Comparison of ENCODE assay signal across 8 mouse cellular contexts in the genomic region with DNA sequence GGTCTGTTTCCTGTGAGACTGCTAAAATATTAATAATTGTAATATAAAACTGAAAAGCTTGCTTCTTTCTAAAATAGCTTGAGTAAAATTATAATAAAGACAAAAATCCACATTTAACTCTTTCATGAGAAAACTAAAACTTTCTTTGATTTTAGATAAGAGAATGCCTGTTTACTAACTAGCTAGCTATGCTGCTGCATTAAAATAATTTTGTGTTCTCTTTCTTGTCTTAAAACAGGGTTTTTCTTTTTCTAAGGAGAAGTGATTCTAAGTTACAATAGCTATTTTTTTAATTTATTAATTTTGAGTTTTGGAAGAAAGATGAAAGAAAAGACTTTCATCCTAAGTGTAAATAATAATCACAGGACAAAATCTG.
A peak's percentile ranks its signal among the peaks of the same experiment; 100 is the strongest.
DNase-seq lines count a peak whose midpoint lies in the region; ATAC-seq and TF ChIP-seq lines count a peak whose summit lies in the region.

No protein-coding gene starts in this region.

- intact Hi-C loops in gastrocnemius, adult 2 months (cut with DNase I) = loop anchor here (1.0 to 2.0 kb wide), 2 partner anchors 78 to 127 kb away; a partner anchor contains a TSS

- no peak for TF ChIP-seq CTCF in gastrocnemius, adult 2 months (IDR thresholded peaks at IDR 0.05)
- no peak for TF ChIP-seq CTCF in spleen, adult 2 months (IDR thresholded peaks at IDR 0.05; ENCODE audit: extremely low read depth, insufficient read depth, insufficient read length, insufficient replicate concordance)

- 0 out of 2 replicates have a peak, but pooled peaks cover 1% of the 10 kb centered on the region for H3K36me3 ChIP-seq in spleen, adult 2 months (ENCODE audit: control insufficient read depth, insufficient read depth, low read length)
- H3K36me3 ChIP-seq in liver, embryonic 12.5 days = peaks cover 8% of the 10 kb centered on the region

- peaks cover 3% of the 10 kb centered on the region for H3K4me1 ChIP-seq in spleen, adult 2 months (ENCODE audit: control insufficient read depth, insufficient read depth, insufficient read length)
- peaks cover 14% of the 10 kb centered on the region; the same call in 1 of the 2 replicates for H3K4me1 ChIP-seq in liver, embryonic 12.5 days

- peak overlapping the region; percentile 92 for H3K27ac ChIP-seq in gastrocnemius, adult 2 months
- no peak overlapping the region; the same call in 1 of the 2 replicates for H3K27ac ChIP-seq in spleen, adult 2 months (ENCODE audit: insufficient read depth, low read length)
- peak overlapping the region; percentile 80; the same call in 1 of the 2 replicates for H3K27ac ChIP-seq in liver, embryonic 12.5 days

- H3K4me2 ChIP-seq in liver, embryonic 12.5 days = peak overlapping the region; percentile 69

- no peak for TF ChIP-seq POLR2A in spleen, adult 2 months (IDR thresholded peaks at IDR 0.05; ENCODE audit: low read depth, low read length)

- no peaks in the 10 kb centered on the region for H3K9me3 ChIP-seq in liver, embryonic 12.5 days (replicated peaks)

- ATAC-seq in liver, embryonic 12.5 days = no peak

- peak overlapping the region; percentile 74 for H3K4me3 ChIP-seq in gastrocnemius, adult 2 months
- H3K4me3 ChIP-seq in spleen, adult 2 months (ENCODE audit: extremely low read depth, insufficient read depth, insufficient read length) = peak overlapping the region; percentile 67; the same call in 1 of the 2 replicates
- peak overlapping the region; percentile 48 for H3K4me3 ChIP-seq in liver, embryonic 12.5 days

- no peak for DNase-seq in gastrocnemius, adult 2 months
- DNase-seq in gastrocnemius, adult 8-10 months (ENCODE audit: low spot score in 2 of 2) = no peak
- DNase-seq in spleen, adult 2 months (ENCODE audit: low read depth in 1 of 2, low spot score in 2 of 2) = no peak
- DNase-seq in spleen, postnatal 14 days (ENCODE audit: low spot score in 2 of 2) = no peak
- DNase-seq in right cerebral cortex, postnatal 14 days = no peak
- no peak for DNase-seq in adrenal gland, postnatal 25 days
- no peak for DNase-seq in layer of hippocampus, adult 8-10 months (ENCODE audit: low spot score in 2 of 2)

- H3K27me3 ChIP-seq in spleen, adult 2 months (ENCODE audit: control insufficient read depth, insufficient read depth, low read length) = no peaks in the 10 kb centered on the region
- no peaks in the 10 kb centered on the region for H3K27me3 ChIP-seq in liver, embryonic 12.5 days (replicated peaks)

- H3K9ac ChIP-seq in liver, embryonic 12.5 days = peak overlapping the region; percentile 56
